Mouse (Mus musculus): ENCODE measurements at regions not wholly inside any gene's neighbourhood (a gene's known extent, or its start where the extent isn't known, plus 50 kb on each side); places are given as distances from the start of the nearest gene placed in this dataset.

GRCm38 (mm10) chr9:113508821-113509220 lies 199.2 kb downstream of the Pdcd6ip start:
- H3K4me2 ChIP-seq (ENCODE audit: low read length): no peak overlapping the region
- peak overlapping the region; percentile 88 for H3K27ac ChIP-seq (ENCODE audit: low read depth, low read length)
- no peaks in the 10 kb centered on the region for H3K9me3 ChIP-seq (replicated peaks; ENCODE audit: control insufficient read depth, low read length)
- H3K9ac ChIP-seq (ENCODE audit: low read length): no peak overlapping the region
- 74% methylated on average over 3 of the region's 3 CpGs for WGBS
- H3K36me3 ChIP-seq (ENCODE audit: control insufficient read depth, insufficient read depth, low read length): no peaks in the 10 kb centered on the region
- no peak overlapping the region for H3K4me3 ChIP-seq (ENCODE audit: low read depth, low read length)
- ATAC-seq (peak; percentile 32), DNase-seq (ENCODE audit: low spot score) (peak; percentile 80)
- no peaks in the 10 kb centered on the region for H3K27me3 ChIP-seq (replicated peaks; ENCODE audit: control insufficient read depth, insufficient read depth, low read length)
- peaks cover 24% of the 10 kb centered on the region for H3K4me1 ChIP-seq (ENCODE audit: control insufficient read depth, insufficient read depth, low read length)

- Histone ChIP-seq H3K4me3 (ENCODE audit: low read depth, low read length) (no peak overlapping the region), H3K4me2 (ENCODE audit: low read length) (peak overlapping the region; percentile 36), H3K9me3 (replicated peaks; ENCODE audit: control insufficient read depth, low read length) (no peaks in the 10 kb centered on the region), H3K27ac (ENCODE audit: low read depth, low read length) (peak overlapping the region; percentile 88), H3K27me3 (replicated peaks; ENCODE audit: control insufficient read depth, insufficient read depth, low read length) (no peaks in the 10 kb centered on the region), H3K9ac (ENCODE audit: low read length) (no peak overlapping the region), H3K4me1 (ENCODE audit: control insufficient read depth, insufficient read depth, low read length) (peaks cover 24% of the 10 kb centered on the region), H3K36me3 (ENCODE audit: control insufficient read depth, insufficient read depth, low read length) (no peaks in the 10 kb centered on the region)
- ATAC-seq (peak; percentile 91), DNase-seq (ENCODE audit: low spot score) (peak; percentile 93)
- 36% methylated on average over 20 of the region's 20 CpGs for whole genome bisulfite sequencing
These were observed 200.2 kb downstream of the Pdcd6ip start for GRCm38 (mm10) chr9:113507561-113508460.

GRCm38 (mm10) chr9:113499246-113499645 lies 208.8 kb downstream of the Pdcd6ip start:
- 90% methylated on average over 5 of the region's 5 CpGs for WGBS

GRCm38 (mm10) chr9:113496176-113496732 lies 211.8 kb downstream of the Pdcd6ip start:
- Histone ChIP-seq H3K9me3 (replicated peaks; ENCODE audit: control insufficient read depth, low read length) (no peaks in the 10 kb centered on the region), H3K27ac (ENCODE audit: low read depth, low read length) (no peak overlapping the region), H3K4me2 (ENCODE audit: low read length) (no peak overlapping the region), H3K9ac (ENCODE audit: low read length) (no peak overlapping the region), H3K4me1 (ENCODE audit: control insufficient read depth, insufficient read depth, low read length) (no peaks in the 10 kb centered on the region), H3K4me3 (ENCODE audit: low read depth, low read length) (no peak overlapping the region), H3K27me3 (replicated peaks; ENCODE audit: control insufficient read depth, insufficient read depth, low read length) (no peaks in the 10 kb centered on the region), H3K36me3 (ENCODE audit: control insufficient read depth, insufficient read depth, low read length) (no peaks in the 10 kb centered on the region)
- ATAC-seq: no peak
- WGBS: 71% methylated on average over 7 of the region's 7 CpGs
- DNase-seq (ENCODE audit: low spot score): no peak

More at GRCm38 (mm10) chr9:113499246-113499645, 208.8 kb downstream of the Pdcd6ip start:
- Histone ChIP-seq H3K4me3 (ENCODE audit: low read depth, low read length) (no peak overlapping the region), H3K9me3 (replicated peaks; ENCODE audit: control insufficient read depth, low read length) (no peaks in the 10 kb centered on the region), H3K27ac (ENCODE audit: low read depth, low read length) (no peak overlapping the region), H3K4me1 (ENCODE audit: control insufficient read depth, insufficient read depth, low read length) (no peaks in the 10 kb centered on the region), H3K9ac (ENCODE audit: low read length) (no peak overlapping the region), H3K27me3 (replicated peaks; ENCODE audit: control insufficient read depth, insufficient read depth, low read length) (no peaks in the 10 kb centered on the region), H3K4me2 (ENCODE audit: low read length) (no peak overlapping the region), H3K36me3 (ENCODE audit: control insufficient read depth, insufficient read depth, low read length) (no peaks in the 10 kb centered on the region)
- ATAC-seq (no peak), DNase-seq (ENCODE audit: low spot score) (no peak)

- Histone ChIP-seq H3K4me2 (ENCODE audit: low read length) (no peak overlapping the region), H3K36me3 (ENCODE audit: control insufficient read depth, insufficient read depth, low read length) (no peaks in the 10 kb centered on the region), H3K4me3 (ENCODE audit: low read depth, low read length) (no peak overlapping the region), H3K9me3 (replicated peaks; ENCODE audit: control insufficient read depth, low read length) (no peaks in the 10 kb centered on the region), H3K9ac (ENCODE audit: low read length) (no peak overlapping the region), H3K27me3 (replicated peaks; ENCODE audit: control insufficient read depth, insufficient read depth, low read length) (no peaks in the 10 kb centered on the region), H3K27ac (ENCODE audit: low read depth, low read length) (no peak overlapping the region), H3K4me1 (ENCODE audit: control insufficient read depth, insufficient read depth, low read length) (peaks cover 2% of the 10 kb centered on the region; the same call in 1 of the 2 replicates)
- ATAC-seq: no peak
- DNase-seq (ENCODE audit: low spot score): no peak
- 84% methylated on average over 6 of the region's 6 CpGs for WGBS
These were observed 219.4 kb downstream of the Pdcd6ip start for GRCm38 (mm10) chr9:113488651-113489050.

GRCm38 (mm10) chr9:113486494-113487081 lies 221.5 kb downstream of the Pdcd6ip start:
- DNase-seq (ENCODE audit: low spot score) (peak; percentile 30), ATAC-seq (peak; percentile 42; the same call in 1 of the 2 replicates)
- no peaks in the 10 kb centered on the region for H3K36me3 ChIP-seq (ENCODE audit: control insufficient read depth, insufficient read depth, low read length)
- H3K9ac ChIP-seq (ENCODE audit: low read length): no peak overlapping the region
- H3K4me1 ChIP-seq (ENCODE audit: control insufficient read depth, insufficient read depth, low read length): peaks cover 2% of the 10 kb centered on the region; the same call in 1 of the 2 replicates
- no peak overlapping the region for H3K27ac ChIP-seq (ENCODE audit: low read depth, low read length)
- no peaks in the 10 kb centered on the region for H3K9me3 ChIP-seq (replicated peaks; ENCODE audit: control insufficient read depth, low read length)
- 44% methylated on average over 6 of the region's 6 CpGs for WGBS
- no peaks in the 10 kb centered on the region for H3K27me3 ChIP-seq (replicated peaks; ENCODE audit: control insufficient read depth, insufficient read depth, low read length)
- H3K4me2 ChIP-seq (ENCODE audit: low read length): no peak overlapping the region
- H3K4me3 ChIP-seq (ENCODE audit: low read depth, low read length): no peak overlapping the region

GRCm38 (mm10) chr9:113479897-113480296 lies 228.2 kb downstream of the Pdcd6ip start:
- Histone ChIP-seq H3K4me3 (ENCODE audit: low read depth, low read length) (no peak overlapping the region), H3K27ac (ENCODE audit: low read depth, low read length) (no peak overlapping the region), H3K9me3 (replicated peaks; ENCODE audit: control insufficient read depth, low read length) (no peaks in the 10 kb centered on the region), H3K9ac (ENCODE audit: low read length) (no peak overlapping the region), H3K4me1 (ENCODE audit: control insufficient read depth, insufficient read depth, low read length) (no peaks in the 10 kb centered on the region), H3K27me3 (replicated peaks; ENCODE audit: control insufficient read depth, insufficient read depth, low read length) (no peaks in the 10 kb centered on the region), H3K4me2 (ENCODE audit: low read length) (no peak overlapping the region), H3K36me3 (ENCODE audit: control insufficient read depth, insufficient read depth, low read length) (no peaks in the 10 kb centered on the region)
- ATAC-seq (no peak), DNase-seq (ENCODE audit: low spot score) (no peak)
- 94% methylated on average over 3 of the region's 3 CpGs for WGBS

- no peaks in the 10 kb centered on the region for H3K27me3 ChIP-seq (replicated peaks; ENCODE audit: control insufficient read depth, insufficient read depth, low read length)
- WGBS: 92% methylated on average over 1 of the region's 1 CpGs
- no peak overlapping the region for H3K4me2 ChIP-seq (ENCODE audit: low read length)
- no peaks in the 10 kb centered on the region for H3K4me1 ChIP-seq (ENCODE audit: control insufficient read depth, insufficient read depth, low read length)
- no peak for DNase-seq (ENCODE audit: low spot score)
- no peak overlapping the region for H3K27ac ChIP-seq (ENCODE audit: low read depth, low read length)
- no peak overlapping the region for H3K4me3 ChIP-seq (ENCODE audit: low read depth, low read length)
- no peaks in the 10 kb centered on the region for H3K36me3 ChIP-seq (ENCODE audit: control insufficient read depth, insufficient read depth, low read length)
- H3K9ac ChIP-seq (ENCODE audit: low read length): no peak overlapping the region
- ATAC-seq: no peak
- no peaks in the 10 kb centered on the region for H3K9me3 ChIP-seq (replicated peaks; ENCODE audit: control insufficient read depth, low read length)
These were observed 229.2 kb downstream of the Pdcd6ip start for GRCm38 (mm10) chr9:113478761-113479265.
